Mouse (Mus musculus): Measurements from ENCODE around the gene Nsun4.

Gene Nsun4

DNA sequence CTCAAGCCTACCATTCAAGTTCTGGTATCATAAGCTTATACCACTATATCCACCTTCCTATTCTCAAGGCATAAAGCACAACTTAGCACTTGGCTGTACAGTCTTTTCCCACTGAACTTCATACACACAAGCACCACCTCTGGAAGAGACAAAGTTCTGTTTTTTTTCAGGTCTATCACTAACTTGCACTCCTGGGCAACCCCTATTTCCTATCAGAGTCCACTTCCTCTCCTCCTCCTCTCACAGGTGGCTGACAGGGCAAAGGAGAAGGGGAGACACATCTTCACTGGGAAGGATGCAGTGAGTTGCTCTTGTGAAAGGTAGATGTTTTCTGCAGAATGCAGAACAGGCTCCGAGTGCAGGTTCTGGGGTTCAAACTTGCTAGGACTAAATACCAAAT lies 6.0 kb downstream of the Nsun4 start:
- no peak for DNase-seq (ENCODE audit: low read depth)

DNA sequence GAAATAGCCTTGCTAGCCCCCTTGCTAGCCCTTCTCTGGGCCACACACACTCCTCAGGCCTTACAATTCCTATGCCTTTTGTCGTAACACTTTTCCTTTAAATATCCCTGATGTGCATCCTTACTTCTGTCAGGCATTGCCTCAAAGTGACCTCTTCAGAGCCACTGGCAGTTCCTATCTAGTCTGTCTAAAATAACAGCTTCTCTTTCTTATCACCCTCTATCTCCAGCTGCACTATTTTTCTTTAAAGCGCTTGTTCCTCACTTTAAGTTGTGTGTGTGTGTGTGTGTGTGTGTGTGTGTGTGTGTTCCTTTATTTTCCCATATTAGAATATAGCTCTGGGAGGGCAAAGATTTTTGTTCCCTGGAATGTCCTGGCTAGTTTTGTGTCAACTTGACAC lies 7.1 kb downstream of the Nsun4 start:
- DNase-seq (ENCODE audit: low read depth) = no peak

DNA sequence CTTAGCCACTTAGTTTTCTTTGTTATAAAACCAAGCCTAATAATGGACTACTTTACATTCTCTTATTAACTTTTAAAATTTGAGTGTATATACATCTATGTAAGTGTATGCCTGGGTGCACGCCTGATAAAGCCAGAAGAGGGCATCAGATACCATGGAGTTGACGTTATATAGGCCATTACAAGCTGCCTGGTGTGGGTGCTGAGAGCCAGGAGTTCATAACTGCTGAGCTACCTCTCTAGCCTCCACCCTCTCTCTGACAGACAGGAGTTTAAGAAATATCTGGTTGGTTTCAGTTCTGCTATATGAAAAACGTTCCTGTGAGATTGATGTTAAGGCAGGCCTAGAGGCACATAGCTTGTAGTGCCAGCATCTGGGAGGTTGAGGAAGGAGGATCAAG lies 11.5 kb downstream of the Nsun4 start:
- no peak for DNase-seq (ENCODE audit: low read depth)

DNA sequence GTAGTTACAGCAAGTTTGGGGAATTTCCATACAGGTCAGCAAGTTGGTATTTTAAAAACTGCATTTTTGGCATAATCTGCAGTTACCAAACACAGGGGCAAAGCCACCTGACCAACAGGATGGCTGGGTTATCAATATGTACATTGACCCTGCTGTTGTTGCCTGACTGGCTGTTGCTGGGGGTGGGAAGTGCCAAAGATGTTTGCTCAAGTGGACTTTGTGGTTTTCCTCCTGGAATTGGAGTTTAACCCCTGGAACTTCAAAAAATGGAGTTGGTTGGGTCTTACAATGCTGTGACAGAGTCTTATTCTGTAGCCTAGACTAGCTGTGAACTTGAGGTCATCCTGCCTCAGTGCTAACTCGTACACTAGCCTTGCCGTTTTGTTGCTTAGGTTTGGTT lies 13.2 kb downstream of the Nsun4 start:
- DNase-seq (ENCODE audit: low read depth) = no peak

DNA sequence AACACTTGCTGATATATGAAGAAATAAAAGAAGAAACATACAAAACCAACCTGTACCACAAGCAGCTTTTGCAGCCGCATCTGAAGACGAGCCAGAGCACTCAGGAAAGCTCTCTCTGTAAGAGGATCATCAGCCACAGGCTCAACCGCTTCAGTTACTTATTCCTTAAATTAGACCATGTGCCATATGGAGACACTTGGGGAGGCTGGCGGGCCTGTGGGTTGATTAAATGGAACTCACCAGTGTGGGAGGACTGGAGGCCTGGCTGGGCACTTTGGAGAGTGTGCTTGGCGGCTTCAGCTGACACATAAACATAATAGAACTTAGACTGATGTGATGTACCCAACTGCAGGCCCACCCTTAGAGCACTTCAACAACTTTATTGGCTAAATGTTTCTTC lies 20.3 kb downstream of the Nsun4 start:
- no peak for DNase-seq (ENCODE audit: low read depth)

DNA sequence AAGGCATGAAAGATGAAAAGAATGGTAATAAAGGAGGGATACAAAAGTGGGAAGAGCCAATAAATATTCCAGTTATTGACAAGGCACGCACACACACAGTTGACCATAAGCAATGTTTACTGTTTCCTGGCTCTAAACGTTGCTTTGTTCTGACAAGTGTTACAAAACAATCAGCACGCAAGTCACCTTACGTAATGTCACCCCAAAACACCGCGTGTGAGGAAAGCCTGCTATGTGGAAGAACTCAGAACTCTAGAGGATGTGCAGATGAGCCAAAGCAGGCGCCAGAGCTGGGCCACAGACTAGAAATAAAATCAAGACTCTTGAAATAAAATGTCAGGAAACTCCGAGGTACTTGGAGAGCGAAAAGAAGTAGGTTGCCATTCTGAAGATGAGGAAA lies 20.8 kb downstream of the Nsun4 start:
- no peak for DNase-seq (ENCODE audit: low read depth)

DNA sequence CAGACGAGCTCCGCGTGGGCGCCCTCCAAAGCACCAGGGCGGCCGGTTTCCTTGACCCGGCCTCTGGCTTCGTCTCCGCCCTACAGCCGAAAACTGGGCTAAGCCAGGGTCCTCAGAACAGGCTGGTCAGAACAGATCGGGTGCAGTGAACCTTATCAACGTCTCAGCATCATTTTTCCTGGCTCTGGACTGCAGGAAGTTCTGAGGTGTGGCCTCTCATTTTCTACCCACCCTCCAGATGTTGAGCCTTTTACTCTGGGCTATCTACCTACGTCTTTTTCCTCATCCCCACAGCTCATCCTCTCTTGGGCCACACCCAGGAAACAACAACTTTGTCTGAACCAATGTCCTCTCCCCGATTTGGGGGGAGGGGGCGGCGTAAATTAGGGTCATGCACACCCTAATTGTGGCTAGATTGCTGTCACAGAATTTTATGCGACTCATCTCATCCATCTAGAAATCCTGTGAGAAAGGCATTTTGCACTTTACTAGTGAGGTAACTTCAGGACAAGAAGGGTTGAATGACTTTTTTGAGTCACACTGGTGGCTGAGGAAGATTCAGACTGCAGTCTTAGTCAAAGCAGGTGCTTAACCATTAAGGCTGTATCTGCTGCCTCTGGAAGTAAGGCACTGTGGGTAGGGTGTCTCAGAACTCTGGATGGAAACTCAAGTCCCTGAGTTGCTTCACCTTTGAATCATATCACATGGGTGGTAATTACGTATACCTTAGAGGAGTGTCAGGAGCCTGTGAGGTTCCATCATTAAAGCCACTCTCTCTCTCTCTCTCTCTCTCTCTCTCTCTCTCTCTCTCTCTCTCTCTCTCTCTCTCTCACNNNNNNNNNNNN lies 35.6 kb downstream of the Nsun4 start, which contains the start of gene Faah:
Gene Faah, minus strand, starts transcription at position 25 of the 845 bp plus-strand sequence.
- DNase-seq (ENCODE audit: low read depth) = no peak

DNA sequence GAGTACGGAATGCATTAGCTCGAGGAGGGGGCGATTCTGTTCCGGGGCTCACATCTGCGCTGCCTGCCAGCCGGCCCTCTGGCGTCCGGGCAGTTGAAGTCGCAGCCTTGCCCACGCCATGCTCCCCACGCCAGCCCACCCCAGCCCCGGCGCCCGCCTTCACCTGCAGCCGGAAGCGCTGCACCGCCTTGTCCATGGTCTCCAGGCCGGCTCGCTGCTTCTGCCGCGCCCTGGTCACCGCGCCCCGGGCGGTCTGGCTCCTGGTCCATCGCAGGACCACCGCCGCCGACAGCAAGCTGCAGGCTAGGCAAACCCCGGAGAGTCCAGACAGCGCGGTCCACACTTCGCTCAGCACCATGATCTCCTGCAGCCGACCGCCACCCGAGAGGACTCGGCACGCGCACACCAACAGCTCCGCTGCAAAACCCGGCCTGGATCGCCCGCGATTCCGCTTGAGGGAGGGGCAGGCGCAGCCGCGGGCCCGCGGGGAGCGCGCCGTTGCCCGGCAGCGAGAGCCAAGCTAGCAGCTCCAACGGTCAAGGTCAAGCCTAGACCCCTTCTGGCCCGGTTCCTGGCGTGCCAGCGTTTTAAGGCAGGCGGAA lies 36.3 kb downstream of the Nsun4 start:
- peak; percentile 35 for DNase-seq (ENCODE audit: low read depth)

DNA sequence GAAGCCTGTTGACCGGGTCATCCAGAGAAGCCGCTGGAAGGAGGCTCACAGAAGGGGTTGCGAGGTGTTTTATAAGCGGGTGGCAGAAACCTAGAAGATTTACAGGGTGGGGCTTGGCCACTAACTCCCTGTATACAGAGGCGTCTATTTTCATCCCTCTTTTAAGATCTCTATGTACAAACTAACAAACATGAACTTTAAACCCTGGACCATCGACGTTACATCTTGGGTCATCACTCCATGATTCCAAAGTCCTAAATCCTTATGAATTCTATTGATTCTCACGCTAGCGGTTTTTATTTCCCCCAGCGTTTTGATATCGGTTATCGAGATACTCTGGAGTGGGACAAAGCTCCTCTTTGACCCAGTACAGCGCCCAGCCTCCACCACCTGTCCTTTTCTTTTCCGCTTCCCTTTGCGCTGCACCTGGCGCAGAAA lies 36.8 kb downstream of the Nsun4 start:
- no peak for DNase-seq (ENCODE audit: low read depth)

DNA sequence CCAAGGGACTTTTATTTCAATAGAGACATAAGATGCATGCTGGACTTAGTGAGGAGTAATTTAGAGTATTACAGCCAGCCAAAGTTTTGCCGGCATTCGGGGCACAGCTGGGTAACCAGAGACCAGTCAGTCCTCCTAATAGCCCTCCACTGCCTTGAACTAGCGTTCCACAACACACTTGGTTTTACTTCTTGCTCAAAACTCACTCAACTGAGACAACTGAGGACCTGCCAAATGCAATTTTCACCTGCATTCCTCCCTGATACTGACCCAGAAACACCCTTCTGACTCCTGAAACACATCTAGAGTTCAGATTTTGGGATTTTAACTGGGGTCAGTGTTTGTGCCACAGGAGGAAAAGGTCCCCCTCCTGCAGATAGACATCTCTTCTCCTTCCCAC lies 37.3 kb downstream of the Nsun4 start:
- no peak for DNase-seq (ENCODE audit: low read depth)

DNA sequence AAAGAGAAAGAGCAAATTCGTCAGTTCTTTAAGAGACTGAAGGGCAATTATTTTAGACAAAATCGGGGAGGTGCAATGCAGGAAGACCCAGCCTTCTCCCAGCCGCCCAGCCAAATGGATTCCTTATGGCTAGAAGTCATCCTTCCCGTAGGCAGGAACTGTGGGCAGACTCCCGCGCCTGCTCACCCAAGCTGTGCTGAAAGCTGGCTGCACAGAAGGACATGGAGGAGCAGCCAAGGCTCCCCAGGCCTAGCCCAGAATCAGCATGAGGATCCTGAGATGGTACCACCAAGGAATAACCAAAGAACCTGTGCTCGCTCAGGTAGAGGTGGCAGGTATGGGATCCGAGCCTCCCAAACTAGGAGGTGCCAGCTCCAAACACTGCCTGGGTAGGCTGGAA lies 37.7 kb downstream of the Nsun4 start:
- no peak for DNase-seq (ENCODE audit: low read depth)

DNA sequence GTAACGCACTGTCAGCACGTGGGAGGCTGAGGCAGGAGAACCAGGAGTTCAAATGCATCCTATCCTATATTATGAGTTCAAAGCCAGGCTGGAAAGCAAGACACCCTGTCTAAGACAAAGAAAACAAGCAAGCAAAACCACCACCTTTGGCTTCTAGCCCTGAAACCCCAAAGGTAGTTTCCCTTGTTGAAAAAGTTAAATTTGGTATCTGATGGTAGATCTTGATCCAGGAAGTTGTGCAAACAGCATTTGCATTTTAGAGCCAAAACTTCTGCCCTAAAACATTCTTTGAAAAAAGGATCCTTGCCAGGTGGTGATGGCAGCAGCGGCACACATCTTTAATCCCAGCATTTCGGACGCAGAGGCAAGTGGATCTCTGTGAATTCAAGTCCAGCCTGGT lies 38.2 kb downstream of the Nsun4 start:
- DNase-seq (ENCODE audit: low read depth) = no peak

DNA sequence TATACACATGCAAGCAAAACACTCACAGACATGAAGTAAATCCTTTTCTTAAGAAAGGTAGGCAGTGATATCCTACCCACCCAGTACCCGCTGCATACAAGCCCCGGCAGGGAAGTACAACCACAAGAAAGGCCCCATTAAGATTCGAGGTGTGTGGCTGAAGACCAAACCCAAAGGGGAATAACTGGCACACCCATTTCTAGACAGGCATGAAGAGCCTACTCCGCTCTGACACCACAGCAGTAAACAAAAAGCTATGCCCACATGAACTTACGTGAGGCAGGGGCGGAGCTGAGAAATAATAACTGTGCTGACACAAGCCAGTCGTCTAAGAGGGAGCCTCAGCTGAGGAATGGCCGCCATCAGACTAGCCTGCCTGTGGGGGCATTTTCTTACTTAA lies 43.5 kb downstream of the Nsun4 start:
- no peak for DNase-seq (ENCODE audit: low read depth)

DNA sequence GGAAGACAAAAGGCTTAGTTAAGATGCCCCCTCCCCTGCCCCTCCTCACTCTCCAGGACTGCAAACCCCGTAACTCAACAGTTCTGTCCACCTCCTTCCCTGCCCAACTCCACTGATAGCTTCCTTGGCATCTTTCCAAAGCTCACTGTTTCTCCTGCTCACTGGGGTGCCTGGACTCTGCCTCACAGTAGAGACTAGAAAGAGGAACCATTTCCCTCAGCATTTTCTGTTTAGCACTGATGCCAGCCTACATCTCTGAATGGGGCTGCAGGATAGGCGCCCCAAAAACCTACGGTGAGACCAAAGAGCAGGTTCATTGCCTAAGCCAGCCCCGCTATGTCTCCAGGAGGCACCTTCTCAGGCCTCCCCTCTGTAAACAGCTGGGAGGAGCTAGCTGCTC lies 52.5 kb downstream of the Nsun4 start:
- no peak for DNase-seq (ENCODE audit: low read depth)

DNA sequence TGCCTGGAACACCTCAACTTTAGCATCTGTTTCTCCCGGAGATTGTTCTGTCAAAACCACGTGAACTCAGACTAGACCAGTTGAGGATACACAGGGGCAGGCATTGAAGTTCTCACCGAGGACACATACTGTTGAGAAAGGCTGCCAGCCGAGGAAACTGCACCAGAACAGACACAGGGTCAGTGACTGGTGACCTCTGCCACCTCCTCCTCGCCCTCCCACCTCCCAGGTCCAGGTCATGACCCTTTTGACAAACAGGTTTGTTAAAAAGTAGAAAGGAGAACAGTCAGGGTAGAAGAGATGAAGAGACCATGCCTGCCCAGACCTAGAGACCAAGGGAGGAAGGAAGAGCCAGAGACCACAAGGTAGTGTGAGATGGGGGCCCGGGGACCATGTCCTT lies 53.0 kb downstream of the Nsun4 start:
- DNase-seq (ENCODE audit: low read depth) = no peak

DNA sequence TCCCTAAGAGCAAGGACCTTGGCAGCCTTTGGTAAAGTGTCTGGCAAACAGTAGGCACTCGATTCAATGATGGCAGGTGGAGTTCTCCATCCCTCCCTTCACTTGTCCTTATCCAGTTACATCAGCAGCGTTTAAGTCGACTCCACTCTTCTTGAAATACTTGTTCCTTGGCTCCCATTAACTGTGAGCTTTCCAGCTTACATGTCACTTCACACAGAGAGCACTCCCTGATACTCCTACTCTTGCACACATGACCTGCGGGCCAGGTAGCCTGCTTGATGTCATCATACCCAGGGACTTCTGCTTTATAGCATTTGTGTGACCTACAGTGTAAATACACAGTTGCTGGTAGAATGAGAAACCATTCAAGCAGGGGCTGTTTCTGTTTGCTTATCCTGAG lies 56.9 kb downstream of the Nsun4 start:
- DNase-seq (ENCODE audit: low read depth) = no peak

DNA sequence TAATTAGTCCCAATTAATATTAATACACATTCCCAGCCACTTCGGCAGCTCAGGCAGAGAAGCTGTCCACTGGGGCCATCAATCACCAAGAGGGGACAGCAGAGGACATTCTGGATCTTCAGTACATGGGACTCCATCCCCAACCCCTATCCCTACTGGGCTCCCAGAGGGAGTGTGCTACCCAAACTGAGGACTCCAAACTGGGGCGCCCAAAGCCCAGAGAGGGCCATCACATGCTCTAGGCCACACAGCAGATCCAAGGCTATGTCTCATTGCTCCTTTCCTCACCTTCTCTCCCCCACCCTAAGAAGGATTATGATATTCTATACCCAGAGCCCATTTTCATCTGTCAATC lies 58.3 kb downstream of the Nsun4 start:
- no peak for DNase-seq (ENCODE audit: low read depth)

DNA sequence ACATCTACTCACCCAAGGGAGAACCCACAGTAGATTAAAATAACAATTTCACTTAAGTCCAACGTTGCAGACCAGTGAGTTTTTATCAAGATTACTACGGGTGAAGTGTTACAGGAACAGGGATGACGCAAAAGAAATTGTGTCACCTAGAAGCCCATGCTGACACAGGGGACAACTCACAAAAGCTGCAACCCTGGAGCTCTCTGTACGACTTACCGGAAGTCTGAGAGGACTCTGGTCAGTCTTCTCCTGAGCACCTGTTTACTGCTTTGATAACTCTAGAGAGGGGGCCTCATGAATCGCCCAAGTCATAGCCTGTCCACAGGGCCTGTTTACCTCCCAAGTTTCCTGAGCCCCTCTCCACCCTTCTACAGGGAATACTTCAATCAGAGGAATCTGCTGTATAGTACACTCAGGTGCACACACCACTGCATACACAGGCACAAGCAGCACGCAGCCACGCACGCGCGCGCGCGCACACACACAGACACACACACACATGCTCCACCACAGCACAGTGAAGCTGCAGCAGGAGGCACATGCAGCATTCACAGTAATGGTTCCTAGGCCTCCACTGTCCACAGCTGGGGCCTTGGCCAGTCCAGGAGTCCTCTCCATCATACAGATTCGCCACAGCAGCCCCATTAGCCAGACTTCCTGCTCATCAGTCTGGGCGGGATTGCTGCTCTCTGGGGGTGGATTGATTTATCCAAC lies 58.9 kb downstream of the Nsun4 start:
- DNase-seq (ENCODE audit: low read depth) = no peak

DNA sequence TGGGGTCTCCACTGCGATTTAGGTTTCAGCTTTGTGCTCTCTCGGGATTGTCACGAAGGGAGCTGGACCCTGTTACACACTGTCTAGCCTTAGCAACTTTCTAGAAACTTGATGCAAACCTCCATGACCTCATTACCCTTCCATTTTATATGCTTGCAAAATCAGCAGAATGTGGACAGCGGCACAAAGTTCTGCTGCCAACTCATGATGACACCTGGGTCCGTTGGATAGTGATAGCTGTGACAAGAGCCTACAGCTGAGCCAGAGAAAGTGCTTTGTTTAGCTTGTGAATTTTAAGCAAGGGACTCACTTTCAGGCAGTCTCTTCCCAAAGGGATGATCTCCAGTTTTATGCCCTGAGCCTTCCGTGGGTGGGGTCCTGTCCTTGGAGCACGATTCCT lies 64.3 kb downstream of the Nsun4 start:
- DNase-seq (ENCODE audit: low read depth) = no peak

DNA sequence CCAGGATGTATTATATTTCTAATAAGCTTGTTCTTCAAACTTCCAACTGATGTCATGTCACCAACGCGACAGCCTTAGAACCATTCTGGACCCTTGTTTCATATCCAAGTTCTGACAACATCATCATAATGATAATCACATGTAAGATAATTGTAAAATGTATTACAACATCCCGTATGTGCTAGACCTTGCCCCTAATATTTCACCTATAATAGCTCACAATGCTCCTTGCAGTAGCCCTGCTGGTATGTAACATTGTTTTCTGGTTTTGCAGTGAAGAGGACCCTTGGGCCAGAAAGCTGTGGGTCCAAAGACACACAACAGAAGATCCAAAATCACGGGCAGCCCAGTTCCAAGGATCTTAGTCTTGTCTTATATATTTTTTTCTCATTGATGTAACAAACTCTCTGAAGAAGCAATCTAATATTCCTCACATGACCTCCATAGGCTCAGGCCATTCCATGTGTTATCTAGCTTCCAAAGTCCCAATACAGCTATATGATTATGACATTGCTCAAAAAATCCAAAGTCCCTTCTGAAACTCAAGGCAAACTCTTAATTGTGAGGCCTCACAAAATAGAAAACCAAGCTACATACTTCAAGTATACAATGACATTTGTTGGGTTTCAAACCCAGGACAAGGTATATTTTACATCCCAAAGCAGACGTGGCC lies 65.7 kb downstream of the Nsun4 start:
- no peak for DNase-seq (ENCODE audit: low read depth)

DNA sequence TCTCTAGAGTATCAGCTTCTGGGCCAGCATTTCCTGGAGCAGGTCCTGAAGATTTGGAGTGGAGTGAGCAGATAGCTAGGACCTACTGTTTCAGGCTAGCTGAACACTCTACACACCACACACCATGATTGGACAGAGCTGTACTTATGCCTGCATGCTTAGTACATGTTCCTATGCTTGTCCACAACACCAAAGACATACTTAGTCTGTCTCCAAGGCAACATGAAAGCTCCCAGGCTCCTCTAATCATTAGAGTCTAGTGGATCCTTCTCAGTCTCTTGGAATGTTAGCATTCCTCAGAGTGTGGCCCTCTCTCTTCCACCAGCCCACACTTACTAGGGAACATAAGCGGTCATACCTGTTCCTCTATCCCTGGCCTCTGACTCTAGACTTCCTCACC lies 66.2 kb downstream of the Nsun4 start:
- no peak for DNase-seq (ENCODE audit: low read depth)

DNA sequence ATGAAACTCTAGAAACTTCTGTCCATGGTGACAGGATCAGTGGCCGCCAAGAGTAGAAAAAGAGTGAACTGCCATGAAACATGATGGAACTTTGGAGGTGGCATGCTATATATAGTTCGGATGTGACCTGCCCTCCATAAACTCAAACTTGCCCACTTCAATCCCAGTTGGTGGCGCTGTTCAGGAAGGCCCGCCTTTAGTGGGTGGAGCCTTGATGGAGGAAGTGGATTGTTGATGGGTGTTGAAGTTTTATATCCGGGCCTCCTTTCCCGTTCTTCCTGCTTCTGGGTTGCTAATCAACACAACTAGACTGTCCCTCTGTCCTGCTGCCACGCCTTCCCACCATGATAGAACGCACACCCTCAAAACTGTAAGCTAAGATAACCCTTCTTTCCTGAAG lies 68.7 kb downstream of the Nsun4 start:
- no peak for DNase-seq (ENCODE audit: low read depth)

DNA sequence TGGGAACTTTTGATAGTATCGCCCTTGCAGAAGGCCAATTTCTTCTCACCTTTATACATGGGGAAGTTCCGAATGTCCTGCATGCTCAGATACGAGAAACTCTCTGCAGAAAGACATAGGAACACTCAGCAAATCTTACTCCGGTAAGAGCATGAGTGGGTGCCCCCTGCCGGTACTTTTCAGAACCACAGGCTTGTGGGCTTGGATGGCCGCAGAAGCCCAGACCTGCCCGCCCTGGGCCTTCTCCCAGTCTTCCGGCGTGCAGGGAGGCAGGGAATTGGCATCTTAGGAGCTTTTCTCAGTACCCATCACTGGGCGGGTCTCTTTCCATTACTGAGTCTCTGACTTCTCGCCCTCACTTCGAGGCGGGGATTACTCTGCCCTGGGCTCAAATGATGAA lies 69.6 kb downstream of the Nsun4 start:
- DNase-seq (ENCODE audit: low read depth) = peak; percentile 61
